Mouse (Mus musculus) ES-Bruce4 (cell line): Measurements from ENCODE around the gene Apof. TPM values are rescaled to one million over a fixed set of nuclear protein-coding genes. Genes with fewer than 3 reads are reported as not detected.

Experiments used
- H3K27ac ChIP-seq: 2 replicates; pipeline ENCODE4 v1.5.1; 2012; ENCODE audit warnings: low read length, inconsistent platforms; ENCODE audit not compliant: insufficient read depth
- H3K27me3 ChIP-seq: 2 replicates; pipeline ENCODE4 v1.6.1; 2012; ENCODE audit warnings: mild to moderate bottlenecking, low read length, inconsistent platforms; ENCODE audit not compliant: control insufficient read depth, poor library complexity, insufficient read depth, severe bottlenecking
- H3K36me3 ChIP-seq: 2 replicates; pipeline ENCODE4 v1.6.1; 2012; ENCODE audit warnings: inconsistent platforms, mild to moderate bottlenecking, low read length, moderate library complexity; ENCODE audit not compliant: control insufficient read depth, poor library complexity, insufficient read depth, severe bottlenecking
- H3K4me1 ChIP-seq: one replicate; pipeline ENCODE4 v1.8.1; 2011; ENCODE audit warnings: low read length; ENCODE audit not compliant: control insufficient read depth, insufficient read depth
- H3K4me3 ChIP-seq: 2 replicates; pipeline ENCODE4 v1.5.1; 2011; ENCODE audit warnings: low read depth, mild to moderate bottlenecking, low read length
- H3K9ac ChIP-seq: 2 replicates; pipeline ENCODE4 v1.6.1; 2012; ENCODE audit warnings: low read depth, mild to moderate bottlenecking, inconsistent platforms; ENCODE audit not compliant: poor library complexity, severe bottlenecking
- H3K9me3 ChIP-seq: replicated peaks from 2 replicates; pipeline ENCODE4 v1.6.1; 2012; ENCODE audit warnings: mild to moderate bottlenecking, low read length, inconsistent platforms; ENCODE audit not compliant: control insufficient read depth, poor library complexity, insufficient read depth, severe bottlenecking
- CTCF ChIP-seq: IDR thresholded peaks from one replicate; pipeline ENCODE4 v1.8.1; 2011; ENCODE audit warnings: low read depth, low read length
- EP300 ChIP-seq: IDR thresholded peaks from 2 replicates; pipeline ENCODE4 v1.6.1; 2011; ENCODE audit warnings: low read depth, low read length; ENCODE audit not compliant: insufficient read depth
- POLR2A ChIP-seq: IDR thresholded peaks from one replicate; pipeline ENCODE4 v1.8.1; 2011; ENCODE audit warnings: low read length; ENCODE audit not compliant: insufficient read depth
- polyA plus RNA-seq: library from polyadenylated mRNA; stranded (reverse); fragments of >200 nt; gene quantifications from 2 replicates; pipeline ENCODE4 v1.2.4, GENCODE M21; 2011; ENCODE audit warnings: low read depth; ENCODE audit not compliant: missing spikeins, insufficient read depth, insufficient read length

Gene Apof
- polyA plus RNA-seq, 1 experiment, result not detected

DNA sequence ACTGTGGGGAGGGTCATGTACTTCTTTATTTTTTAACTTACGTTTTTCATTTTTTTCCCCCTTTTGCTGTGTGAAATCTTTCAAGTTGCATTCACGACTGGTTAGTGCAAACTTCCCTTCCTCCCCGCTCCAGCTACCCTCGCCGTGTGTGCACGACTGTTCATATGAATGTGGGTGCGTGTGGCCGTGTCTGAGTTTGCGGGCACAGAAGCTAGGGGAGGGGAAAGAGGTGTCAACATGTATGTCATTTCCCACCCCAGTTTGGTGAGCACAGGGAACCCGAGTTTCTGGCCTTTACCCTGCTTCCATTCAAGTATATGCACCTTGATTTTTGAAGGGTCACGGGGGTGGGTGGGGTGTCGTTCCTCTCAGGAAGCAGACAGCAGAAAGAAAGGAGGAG lies 37.9 kb upstream of the Apof start:
- Histone ChIP-seq H3K27ac (peak overlapping the region; percentile 28; the same call in 1 of the 2 replicates), H3K4me3 (no peak overlapping the region), H3K4me1 (no peaks in the 10 kb centered on the region), H3K9me3 (no peaks in the 10 kb centered on the region), H3K36me3 (peaks cover 10% of the 10 kb centered on the region; the same call in 1 of the 2 replicates), H3K9ac (peak overlapping the region; percentile 98), H3K27me3 (no peaks in the 10 kb centered on the region)
- TF ChIP-seq CTCF, result no peak
- no peak for TF ChIP-seq POLR2A
- no peak for TF ChIP-seq EP300

DNA sequence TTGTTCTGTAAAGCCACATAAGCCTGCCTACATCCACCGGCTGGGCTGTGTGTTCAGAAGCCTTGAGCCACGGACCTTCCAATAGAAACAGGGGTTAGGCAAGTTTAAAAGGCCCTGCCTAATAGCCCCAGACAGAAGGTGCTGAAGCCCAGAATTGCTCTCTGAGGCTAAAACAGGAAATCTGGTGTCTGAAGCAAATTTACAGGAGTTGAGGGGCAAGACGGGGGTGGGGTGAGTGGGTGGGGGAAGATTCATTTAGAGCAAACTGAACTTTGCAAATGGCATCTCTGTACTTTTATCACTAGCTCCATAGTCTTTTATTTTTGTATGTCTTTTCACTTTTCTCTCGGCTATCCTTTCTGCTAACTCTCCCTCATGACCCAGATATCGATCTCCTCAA lies 37.3 kb upstream of the Apof start:
- Histone ChIP-seq H3K4me1 (no peaks in the 10 kb centered on the region), H3K27ac (peak overlapping the region; percentile 49; the same call in 1 of the 2 replicates), H3K4me3 (peak overlapping the region; percentile 34), H3K9me3 (no peaks in the 10 kb centered on the region), H3K9ac (peak overlapping the region; percentile 98), H3K36me3 (peaks cover 10% of the 10 kb centered on the region; the same call in 1 of the 2 replicates), H3K27me3 (no peaks in the 10 kb centered on the region)
- TF ChIP-seq POLR2A (no peak), CTCF (no peak), EP300 (no peak)

GRCm38 (mm10) chr10:128231697-128232419 lies 36.6 kb upstream of the Apof start, which contains the start of gene Timeless:
Gene Timeless, plus strand, starts transcription at chr10:128232065.
- TF ChIP-seq POLR2A (peak; percentile 51), EP300 (no peak)

DNA sequence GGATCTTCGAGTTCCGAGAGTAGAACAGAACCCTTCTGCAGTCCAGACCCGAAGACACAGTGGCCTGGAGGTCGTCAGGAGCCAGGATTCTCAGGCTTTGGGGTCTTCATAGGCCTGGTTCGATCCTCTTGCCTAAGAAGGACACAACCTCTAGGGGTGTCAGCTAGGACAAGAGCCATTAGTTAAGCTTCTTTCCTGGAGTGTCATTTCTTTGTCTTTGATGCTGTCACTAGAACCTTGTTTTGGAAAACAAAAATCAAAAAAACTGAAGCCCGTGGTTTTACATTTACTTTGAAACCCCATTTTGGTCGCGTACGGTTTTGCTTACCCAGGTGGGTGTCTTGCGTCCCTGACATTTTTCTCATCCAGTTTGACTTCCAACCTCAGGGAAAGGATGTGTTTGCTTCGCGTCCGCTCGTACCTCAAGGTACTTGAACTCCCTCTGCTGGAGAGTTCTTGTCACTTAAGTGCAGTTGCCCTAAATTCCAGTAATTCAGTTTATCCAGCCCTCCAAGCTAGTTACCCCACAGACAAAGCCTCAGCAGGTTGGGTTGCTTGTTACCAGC lies 36.0 kb upstream of the Apof start:
- no peak for TF ChIP-seq POLR2A
- peak; percentile 23 for TF ChIP-seq CTCF
- peak overlapping the region; percentile 97 for H3K4me3 ChIP-seq
- H3K27me3 ChIP-seq, result no peaks in the 10 kb centered on the region
- H3K9ac ChIP-seq, result peak overlapping the region; percentile 98
- no peaks in the 10 kb centered on the region for H3K9me3 ChIP-seq
- no peaks in the 10 kb centered on the region for H3K4me1 ChIP-seq
- H3K27ac ChIP-seq, result peak overlapping the region; percentile 91
- H3K36me3 ChIP-seq, result peaks cover 10% of the 10 kb centered on the region; the same call in 1 of the 2 replicates

More at GRCm38 (mm10) chr10:128231697-128232419, 36.6 kb upstream of the Apof start, which contains the start of gene Timeless:
- Histone ChIP-seq H3K9me3 (no peaks in the 10 kb centered on the region), H3K4me1 (no peaks in the 10 kb centered on the region), H3K9ac (peak within 1 kb of the TSS; percentile 98), H3K27me3 (no peaks in the 10 kb centered on the region), H3K36me3 (peaks cover 10% of the 10 kb centered on the region; the same call in 1 of the 2 replicates), H3K4me3 (peak within 1 kb of the TSS; percentile 97), H3K27ac (peak within 1 kb of the TSS; percentile 91)

DNA sequence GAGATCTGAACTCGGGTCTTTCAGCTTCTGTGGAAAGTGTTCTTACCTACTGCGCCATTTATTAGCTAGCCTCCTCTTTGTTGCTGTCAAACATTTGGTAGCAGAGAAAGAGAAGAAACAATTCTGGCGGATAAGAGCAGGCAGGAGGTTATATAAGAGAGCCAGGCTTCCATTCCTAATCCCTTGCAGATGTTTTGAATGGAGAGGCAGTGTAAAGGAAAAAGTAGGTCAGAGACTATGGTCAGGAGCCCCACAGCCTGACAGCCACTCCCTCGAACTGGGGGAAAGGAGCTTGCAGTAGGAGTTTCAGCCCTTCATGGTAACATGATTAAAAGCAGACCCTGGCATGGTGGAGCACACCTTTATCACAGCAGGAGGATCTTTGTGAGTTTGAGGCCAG lies 32.1 kb upstream of the Apof start:
- H3K9ac ChIP-seq, result no peak overlapping the region
- H3K4me1 ChIP-seq, result no peaks in the 10 kb centered on the region
- no peak overlapping the region for H3K4me3 ChIP-seq
- TF ChIP-seq POLR2A (no peak), CTCF (no peak), EP300 (no peak)
- H3K36me3 ChIP-seq, result peaks cover 20% of the 10 kb centered on the region
- no peak overlapping the region for H3K27ac ChIP-seq
- H3K9me3 ChIP-seq, result no peaks in the 10 kb centered on the region
- H3K27me3 ChIP-seq, result no peaks in the 10 kb centered on the region

- H3K4me1 ChIP-seq, result no peaks in the 10 kb centered on the region
- H3K36me3 ChIP-seq, result peaks cover 29% of the 10 kb centered on the region
- TF ChIP-seq POLR2A (no peak), EP300 (no peak), CTCF (no peak)
- H3K27ac ChIP-seq, result no peak overlapping the region
- no peaks in the 10 kb centered on the region for H3K27me3 ChIP-seq
- H3K9ac ChIP-seq, result no peak overlapping the region
- H3K4me3 ChIP-seq, result no peak overlapping the region
- H3K9me3 ChIP-seq, result no peaks in the 10 kb centered on the region
These were observed 30.5 kb upstream of the Apof start for GRCm38 (mm10) chr10:128237807-128238480.
